Mouse (Mus musculus): Measurements from ENCODE around the gene Tmem268.

Tmem268 gene

DNA sequence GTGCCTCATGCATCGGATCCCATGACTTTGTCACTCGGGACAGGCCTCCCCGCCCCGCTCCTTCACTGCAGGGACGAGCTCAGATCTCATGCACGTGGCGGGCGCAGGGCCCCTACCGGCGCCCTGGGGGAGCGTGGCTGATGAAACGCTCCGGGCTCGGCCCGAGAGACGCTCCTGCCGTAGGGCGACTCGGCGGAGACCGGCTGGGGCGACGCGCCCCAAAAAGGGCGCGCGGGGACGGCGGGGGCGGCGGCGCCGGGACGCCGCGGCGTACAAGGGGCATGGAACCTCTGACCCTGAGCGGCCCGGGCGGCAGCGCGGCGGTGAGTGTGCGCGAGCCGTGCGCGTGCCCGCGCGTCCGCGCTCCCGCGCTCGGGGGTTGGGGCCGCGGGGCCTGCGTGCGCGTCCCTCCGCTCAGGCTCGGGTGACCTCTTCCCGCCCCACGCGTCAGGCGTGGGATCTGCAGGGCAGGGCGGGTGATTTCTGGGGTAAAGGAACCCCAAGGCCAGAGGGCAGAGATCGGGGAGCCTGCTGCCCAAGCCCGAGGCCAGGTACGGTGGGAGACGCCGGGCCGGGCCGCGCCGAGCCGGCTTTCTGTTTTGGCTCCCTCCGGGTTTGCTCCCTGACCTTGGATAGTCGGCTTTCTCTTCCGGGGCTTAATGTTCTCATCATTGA is at the start of gene Tmem268:
Gene Tmem268 (plus strand): TSS at position 375 of the 675 bp plus-strand sequence.
- DNase-seq (ENCODE audit: extremely low spot score, low spot score): peak; percentile 85

DNA sequence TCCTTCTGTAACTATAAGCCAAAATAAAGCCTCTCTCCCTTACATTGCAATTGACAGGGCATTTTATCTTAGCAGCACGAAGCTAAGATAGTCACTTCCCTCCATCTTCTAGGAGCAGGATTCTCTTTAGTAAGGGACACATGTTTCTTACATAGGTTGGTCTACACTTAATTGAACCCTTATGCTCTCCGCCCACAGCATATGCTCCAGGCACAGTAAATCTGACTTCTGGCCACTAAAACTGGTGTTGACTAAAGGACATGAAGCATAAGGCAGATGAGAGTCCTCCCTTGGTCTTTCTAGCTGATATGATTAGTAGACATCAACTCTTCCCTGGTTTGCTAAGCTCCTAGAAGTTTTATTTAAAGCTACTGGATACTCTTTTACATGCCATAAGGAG is 45.7 kb upstream of the Tmem268 start:
- no peak for DNase-seq (ENCODE audit: extremely low spot score, low spot score)

DNA sequence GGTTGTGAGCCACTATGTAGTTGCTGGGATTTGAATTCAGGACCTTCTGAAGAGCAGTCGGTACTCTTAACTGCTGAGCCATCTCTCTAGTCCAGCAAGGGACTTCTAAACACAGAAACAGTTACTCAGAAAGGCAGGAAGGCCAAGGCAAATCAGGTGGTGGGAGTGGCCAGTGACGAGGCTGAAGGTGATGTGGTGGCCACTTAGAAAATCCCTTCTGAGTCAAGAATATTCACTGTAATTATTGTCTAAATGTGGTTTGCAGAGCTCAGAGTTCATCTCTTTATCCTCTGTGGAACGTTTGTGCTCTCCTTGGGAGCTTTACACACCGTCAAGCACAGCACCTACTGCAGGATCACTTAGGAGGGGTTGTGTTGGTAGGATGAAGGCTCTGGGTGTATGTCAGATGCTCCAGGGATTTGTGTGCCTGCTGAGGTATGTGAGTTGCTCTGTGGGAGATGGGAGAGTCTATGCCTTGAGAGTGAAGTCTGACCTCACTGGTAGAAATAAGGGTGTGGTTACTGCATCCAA is 44.1 kb upstream of the Tmem268 start:
- no peak for DNase-seq (ENCODE audit: extremely low spot score, low spot score)

DNA sequence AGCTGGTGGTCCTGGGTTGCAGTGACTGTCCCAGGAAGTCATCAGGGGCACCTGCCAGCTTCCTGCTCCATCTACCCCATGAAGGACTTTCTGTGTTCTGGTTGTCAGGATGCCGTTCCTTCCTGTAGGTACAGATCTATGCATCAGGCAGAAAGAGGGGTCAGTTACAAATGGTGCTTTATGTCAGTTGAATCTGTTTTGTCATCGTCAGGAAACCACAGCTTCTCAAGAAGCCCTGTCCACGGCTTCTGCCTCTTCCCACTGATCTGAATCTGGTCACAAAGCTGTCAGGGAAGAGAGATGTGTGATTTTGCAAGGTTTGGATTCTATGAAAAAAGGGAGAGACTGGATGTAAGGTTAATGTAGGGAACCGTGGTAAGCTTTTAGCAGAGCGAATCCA is 43.6 kb upstream of the Tmem268 start:
- no peak for DNase-seq (ENCODE audit: extremely low spot score, low spot score)

DNA sequence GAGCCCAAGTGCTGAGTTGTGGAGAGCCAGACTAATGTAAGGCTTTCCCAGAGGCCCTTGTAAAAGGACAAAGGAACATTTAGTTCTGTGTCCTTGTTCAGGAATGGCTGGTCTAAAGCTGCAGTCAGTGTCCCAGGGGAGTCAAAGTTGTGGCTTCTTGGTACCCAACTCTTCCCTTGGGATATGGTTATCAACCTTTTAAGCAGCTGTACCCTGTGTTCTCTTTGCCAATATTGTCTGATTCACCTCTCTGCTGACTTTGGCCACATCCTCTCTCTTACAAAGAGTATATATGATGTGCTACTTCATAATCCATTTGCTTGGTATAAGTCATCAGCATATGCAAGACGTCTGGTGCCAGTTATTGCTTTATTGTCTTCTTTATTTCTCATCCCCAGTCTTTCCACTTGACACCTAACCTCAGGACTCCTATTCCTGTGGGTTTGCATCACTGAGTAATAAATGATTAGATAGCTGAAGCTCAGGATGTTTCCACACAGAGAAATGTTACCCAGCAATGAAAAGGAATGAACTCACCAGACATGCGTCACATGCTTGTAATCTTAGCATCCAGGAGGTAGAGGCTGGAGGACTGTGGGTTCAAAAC is 36.7 kb upstream of the Tmem268 start:
- no peak for DNase-seq (ENCODE audit: extremely low spot score, low spot score)

DNA sequence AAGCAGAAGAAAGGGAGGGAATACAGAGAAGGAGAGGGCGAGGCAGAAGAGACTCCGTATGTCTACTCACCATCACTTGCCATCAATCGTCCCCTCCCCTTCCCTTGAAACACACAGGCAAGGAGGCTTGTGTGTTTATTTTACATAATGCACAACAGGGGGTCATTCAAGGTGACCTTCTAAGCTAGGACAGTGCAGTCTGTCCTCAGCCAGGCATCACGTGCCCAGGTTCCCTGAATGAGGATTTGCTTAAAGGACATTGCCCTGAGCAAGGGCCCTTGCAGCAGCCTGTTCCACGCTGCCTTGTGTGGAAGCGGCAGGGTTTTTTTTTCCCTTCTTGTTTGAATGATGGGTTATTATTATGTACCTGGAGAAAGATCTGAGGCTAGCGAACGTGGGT is 33.1 kb upstream of the Tmem268 start:
- DNase-seq (ENCODE audit: extremely low spot score, low spot score): no peak

DNA sequence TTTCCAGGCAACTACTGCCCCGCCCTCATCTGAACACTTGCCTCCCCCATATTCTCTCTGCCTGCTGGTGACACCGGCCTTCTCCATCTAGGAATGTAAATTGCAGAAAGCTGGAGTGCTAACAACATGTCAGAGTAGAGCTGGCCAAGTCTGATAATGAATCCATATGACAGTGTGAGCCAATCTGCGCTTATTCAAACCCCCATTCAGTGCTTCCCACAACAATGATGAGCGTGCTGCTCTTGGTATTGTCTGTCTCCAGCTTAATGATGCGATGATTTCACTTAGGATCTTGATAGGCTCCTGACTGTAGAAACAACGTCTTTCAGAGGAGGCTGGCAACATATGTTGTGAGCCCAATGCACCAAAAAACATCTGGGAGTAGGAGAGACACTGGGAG is 29.6 kb upstream of the Tmem268 start:
- DNase-seq (ENCODE audit: extremely low spot score, low spot score): no peak

DNA sequence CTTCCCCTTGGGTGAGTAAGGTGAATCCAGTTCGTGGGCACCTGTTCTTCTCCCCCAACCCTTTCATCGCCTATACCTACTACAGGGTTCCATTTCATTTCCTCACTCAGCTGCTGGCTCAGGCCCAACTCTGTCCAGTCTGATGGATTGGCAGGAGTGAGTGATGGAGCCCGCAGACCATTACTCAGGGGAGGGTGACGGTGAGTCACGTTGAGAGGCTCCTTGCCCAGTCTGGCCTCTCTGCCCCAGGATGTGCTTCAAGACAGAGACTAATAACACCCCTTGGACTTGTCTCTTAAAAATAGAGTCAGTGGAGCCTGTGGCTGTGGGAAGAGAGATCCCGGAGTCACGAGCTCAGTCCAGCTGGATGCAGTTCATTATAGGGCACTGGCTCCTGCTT is 28.2 kb upstream of the Tmem268 start:
- DNase-seq (ENCODE audit: extremely low spot score, low spot score): no peak

DNA sequence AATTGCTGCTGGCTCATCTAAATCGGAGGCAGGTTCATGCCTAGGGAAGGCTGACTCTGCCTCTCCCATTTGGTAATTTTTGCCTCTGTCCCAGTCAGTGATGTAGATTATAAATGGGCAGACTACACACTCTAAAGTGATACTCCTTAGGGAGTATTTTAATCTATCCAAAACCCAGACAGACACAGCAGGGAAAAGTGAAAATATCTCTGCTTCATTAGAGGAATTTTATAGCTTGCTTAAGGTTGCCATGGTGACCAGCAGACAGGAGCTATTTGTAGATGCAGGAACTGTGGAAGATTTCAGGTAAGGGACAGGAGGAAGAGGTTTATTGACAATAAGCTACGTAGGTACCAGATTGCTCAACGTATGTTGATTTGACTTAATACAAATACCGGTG is 21.0 kb upstream of the Tmem268 start:
- no peak for DNase-seq (ENCODE audit: extremely low spot score, low spot score)

DNA sequence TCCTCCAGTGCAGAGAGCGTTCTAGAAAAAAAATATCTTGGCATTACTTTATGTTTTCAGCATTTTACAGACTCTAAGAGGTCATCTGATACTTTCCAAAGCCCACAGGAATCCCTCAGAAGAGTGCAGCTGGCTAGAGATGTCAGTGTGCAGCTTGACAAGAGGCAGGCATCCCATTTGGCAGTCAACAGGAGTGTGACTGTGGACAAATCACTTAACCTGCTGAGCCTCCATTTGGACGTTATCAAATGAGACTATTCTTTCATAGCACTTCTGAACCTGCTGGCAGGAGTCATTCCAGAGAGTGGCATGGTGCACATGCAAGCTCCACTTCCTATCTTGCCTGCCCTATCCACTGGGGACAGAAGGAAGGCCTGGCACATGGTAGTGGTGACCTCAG is 16.4 kb upstream of the Tmem268 start:
- no peak for DNase-seq (ENCODE audit: extremely low spot score, low spot score)

DNA sequence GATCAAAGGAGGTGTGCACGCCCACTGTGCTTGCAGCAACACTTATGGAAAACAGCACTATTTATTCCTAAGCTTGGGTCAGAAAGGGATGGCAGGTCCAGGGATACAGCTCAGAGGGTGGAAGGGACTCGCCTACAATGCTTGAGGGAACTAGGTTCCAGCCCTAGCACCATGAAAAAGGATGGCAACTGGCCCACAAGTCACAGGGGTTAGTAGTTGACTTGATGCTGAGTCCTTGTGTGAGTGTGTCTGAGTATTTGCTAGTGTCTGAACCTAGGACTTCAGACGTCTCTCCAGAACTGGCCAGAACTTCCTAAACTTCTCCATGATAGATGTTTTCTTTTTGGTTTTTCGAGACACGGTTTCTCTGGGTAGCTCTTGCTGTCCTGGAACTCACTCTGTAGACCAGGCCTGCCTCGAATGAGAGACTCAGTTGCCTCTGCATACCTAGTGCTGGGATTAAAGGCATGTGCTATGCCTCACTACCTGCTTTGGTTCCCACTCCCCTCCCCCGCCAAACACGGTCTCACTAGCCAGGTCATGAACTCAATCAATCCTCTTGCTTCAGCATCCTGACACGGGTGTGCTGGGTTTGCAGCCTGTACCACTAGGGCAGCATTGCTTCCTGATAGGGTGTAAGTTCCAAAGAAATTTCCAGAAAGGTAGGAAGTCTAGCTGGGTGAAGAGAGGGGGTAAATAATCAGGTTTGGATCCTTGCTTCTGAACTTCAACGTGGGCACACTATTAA is 14.7 kb upstream of the Tmem268 start:
- no peak for DNase-seq (ENCODE audit: extremely low spot score, low spot score)

DNA sequence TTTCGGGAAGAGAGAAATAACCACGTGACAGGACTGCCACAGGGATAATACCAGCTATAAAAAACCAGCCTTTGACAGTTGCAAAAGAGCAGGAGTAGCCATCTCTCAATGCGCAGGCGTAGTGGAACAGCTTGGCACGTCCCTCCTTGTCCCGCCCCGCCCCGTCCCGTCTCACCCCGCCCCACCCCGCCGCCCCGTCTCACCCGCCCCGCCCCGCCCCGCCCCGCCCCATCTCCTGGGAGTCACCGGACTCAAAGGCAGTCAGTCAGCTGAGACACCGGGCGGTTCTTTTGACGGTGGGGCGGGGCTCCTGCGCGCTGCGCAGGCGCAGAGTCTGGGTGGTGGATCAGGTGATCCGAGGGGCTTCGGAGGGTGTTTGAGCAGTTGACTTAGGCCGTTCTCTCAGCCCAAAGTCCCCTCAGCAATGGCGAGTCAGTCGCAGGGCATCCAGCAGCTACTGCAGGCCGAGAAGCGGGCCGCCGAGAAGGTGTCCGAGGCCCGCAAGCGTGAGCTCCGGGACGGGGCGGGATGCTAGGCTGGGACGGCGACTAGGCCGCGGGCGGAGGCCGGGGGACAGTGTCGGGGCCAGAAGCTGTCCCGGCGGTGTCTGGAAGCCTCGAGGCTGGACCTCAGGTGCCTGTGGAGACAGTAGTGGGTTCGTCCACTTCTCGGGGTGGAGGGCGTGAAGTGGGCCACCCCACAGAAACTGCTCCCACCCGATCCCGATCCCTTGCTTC is 13.9 kb upstream of the Tmem268 start, which contains the start of gene Atp6v1g1:
Gene Atp6v1g1 (plus strand): TSS at position 279 of the 737 bp plus-strand sequence.
- DNase-seq (ENCODE audit: extremely low spot score, low spot score): peak; percentile 96

DNA sequence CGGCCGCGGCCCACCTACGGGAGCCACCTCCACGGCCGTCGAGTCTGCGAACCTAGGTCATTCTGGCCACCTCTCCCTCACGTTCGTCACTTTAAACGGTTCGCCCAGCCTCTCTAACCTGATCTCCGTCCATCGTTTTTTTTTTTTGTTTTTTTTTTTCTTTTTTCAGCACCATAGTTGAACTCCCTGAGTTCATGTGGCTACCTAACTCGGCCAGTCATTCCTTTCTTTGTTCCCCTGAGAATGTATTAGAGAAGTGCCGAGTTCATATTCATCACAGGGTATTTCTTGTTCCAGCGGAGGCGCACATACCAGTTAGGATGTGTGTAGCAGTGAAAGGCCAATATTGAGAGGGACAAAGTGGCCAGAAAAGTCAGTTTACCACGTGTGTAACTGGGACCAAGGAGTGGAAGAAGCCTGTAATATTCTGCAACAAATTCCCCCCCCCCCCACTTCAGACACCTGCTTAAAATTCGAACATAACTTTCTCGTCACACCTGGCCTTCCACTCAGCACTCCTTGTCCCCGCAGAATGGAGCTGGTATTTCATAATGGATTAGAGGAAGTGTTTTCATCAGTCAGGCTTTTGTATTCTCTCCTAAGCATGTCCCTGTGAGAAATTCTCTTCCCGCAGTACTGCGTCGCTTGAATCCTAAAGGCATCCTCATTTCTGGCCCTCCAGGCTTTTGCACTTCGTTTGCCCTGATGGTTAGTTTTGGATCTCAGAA is 13.2 kb upstream of the Tmem268 start:
- DNase-seq (ENCODE audit: extremely low spot score, low spot score): peak; percentile 20

DNA sequence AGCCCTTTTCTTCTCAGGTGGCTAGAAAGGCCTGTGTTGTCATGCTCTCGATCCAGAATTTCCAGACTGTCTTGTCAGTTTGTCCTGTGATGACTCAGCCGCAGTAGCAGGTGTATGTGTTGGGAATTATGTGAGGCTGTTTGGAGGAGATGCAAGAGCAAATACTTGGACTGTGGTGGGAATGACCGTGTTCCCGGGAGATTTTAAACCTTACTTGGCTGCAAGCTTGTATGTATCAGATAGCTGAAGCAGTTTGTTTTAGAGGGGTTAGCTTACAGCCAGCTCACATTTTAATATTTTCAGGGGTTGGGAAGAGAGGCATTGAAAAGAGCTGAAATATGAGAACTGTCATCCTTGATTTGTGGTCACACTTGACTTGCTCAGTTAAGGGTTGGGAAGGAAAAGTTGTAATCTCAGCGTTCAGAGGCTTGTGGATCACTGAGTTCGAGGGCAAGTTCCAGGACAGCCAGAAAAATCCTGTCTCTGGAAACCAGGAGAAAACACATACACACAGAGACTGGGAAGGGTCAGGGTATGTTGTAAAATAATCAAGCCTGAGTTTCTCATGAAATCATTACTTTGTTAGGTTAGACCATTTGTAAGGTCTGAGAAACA is 12.0 kb upstream of the Tmem268 start:
- DNase-seq (ENCODE audit: extremely low spot score, low spot score): no peak

DNA sequence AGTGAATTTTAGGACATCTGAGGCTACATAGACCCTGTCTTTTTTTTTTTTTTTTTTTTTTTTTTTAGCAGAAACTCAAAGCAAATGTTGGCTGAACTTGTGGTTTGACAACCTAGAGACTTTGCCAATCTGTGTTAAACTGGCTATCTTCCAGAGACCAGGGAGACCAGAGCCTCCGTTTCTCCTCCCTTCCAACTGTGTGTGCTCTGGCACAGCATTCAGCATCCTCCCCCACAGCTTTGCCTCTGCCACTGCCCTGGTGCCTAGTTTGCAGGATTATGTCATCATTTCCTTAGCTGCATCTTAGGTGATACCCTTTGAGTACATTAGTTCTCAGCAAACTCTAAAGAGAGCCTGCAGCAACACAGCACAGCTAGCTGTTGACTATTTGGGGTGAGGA is 10.8 kb upstream of the Tmem268 start:
- DNase-seq (ENCODE audit: extremely low spot score, low spot score): no peak

DNA sequence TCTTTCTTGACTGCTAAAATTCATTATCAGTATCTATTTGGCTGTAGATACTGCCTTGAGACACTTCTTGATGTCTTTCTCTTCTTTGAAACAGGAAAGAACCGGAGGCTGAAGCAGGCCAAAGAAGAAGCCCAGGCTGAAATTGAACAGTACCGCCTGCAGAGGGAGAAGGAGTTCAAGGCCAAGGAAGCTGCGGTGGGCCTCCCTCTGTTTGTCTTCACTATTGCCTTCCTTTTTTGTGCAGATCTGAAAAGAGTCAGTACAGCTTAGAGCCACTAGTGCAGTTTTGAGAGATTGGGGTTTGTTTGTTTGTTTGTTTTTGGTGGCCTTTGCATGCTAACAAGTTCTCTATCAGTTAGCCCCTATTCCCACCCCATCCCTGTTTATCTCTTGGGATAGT is 10.1 kb upstream of the Tmem268 start:
- DNase-seq (ENCODE audit: extremely low spot score, low spot score): no peak

DNA sequence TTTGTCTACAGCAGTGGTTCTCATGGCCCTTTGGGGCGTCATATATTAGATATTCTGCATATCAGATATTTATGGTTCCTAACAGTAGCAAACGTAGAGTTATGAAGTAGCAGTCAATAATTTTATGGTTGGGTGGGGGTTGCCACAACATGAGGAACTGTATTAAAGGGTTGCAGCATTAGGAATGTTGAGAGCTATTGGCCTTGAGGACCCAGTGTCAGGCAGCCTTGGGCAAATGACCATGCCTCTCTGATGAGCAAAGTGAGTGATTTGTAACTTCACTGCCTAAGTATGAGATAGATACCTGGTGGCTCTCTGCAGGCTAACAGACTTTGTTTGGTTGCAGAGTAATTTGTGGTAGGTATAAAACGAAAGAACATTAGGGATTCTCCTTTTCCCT is 7.7 kb upstream of the Tmem268 start:
- no peak for DNase-seq (ENCODE audit: extremely low spot score, low spot score)

DNA sequence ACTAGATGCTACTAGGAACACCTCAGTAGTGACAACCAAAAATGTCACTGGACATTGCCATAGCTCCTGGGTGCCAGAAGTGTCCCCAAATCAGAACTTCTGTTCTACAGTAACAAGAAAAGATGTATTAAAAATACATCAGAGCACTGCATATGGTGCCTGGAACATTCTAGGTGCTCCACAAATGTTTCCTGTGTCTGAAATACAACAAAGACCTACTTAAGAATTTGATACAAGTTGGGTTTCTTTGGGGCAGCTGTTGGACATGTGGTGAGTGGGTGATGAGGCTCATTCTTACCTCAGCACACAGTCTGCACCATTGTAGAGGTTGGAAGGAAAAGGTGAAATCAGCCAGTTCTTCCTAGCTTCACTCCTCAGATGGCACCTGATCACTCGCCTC is 5.7 kb upstream of the Tmem268 start:
- no peak for DNase-seq (ENCODE audit: extremely low spot score, low spot score)

DNA sequence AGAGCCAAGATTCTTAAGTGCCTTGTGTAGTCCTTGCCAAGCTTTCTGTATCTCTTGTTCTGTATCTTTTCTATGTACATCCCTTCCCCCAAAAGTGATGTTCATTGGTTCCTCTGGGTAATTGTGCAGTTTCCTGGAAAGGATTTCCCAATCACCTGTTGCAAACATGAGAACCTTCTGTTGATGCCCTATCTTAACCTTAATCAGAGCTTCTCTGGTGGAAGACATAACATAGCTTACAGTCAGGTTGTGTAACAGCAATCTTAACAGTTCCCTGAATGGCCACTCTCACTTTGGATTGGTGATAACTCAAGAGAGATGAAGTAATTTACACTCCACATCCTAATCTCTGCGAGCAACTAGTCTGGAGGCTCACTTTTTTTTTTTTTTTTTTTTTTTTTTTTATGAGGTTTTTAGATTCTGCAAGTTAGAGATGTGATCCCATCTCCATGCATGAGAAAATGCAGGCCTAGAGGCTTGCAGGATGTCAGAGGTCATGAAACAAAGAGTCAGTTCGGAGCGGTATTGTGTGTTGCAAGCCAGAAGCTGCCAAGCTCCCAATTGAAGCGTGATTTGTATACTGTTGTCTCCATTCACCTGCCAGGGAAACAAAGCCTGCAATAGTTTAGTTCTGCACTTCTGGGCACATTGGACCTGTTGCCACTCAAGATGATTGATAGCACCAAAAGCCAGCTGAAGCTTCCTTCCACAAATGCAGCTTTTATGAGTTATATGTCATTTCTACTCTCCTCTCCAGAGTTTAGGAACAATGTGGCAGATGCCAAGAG is 4.6 kb upstream of the Tmem268 start:
- peak; percentile 27 for DNase-seq (ENCODE audit: extremely low spot score, low spot score)

DNA sequence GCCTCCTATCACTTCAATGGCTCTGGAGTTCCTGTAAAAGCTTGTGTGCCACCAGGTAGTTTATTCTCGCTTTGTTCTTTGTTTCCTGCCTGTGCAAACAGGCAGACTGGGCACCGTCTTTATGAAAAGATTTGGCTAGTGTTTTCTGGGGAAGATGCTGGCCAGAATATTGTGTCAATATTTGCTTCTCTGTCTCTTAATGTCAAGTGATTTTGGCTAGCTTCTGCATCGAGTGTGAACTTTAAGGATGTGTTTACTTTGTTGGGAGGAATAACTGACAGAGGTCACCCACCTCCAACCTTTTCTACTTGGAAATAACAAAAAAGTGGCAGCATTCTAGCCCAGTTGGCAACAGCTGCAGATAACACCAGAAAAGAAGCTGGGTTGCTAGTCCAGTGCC is 4.0 kb upstream of the Tmem268 start:
- DNase-seq (ENCODE audit: extremely low spot score, low spot score): no peak
